Mouse (Mus musculus): ENCODE data around the gene 4930467E23Rik.
"Not testable (repeated sequence)": the region's sequence is repeated elsewhere in the genome, so short reads cannot be mapped to it uniquely, and the experiment has no call there.

Gene 4930467E23Rik

DNA sequence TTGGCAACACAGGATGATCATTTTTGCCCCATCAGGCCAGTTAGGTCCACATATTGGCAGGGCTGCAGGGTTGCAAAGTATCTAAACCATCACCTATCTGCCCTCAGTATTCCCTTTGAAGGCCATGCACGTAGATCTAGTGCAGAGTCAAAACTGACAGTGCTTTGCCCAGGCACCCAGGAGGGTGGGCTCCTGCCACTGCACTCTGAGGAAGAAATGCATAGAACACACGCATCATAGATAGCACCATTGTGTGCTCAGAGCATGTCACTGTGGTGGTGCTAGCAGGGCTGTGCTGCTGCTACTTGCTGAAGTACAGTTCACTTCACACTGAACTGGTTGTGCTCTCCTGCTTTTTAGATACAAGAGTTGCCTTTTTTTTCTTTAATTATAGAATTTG is at the start of gene 4930467E23Rik:
TSS of gene 4930467E23Rik (plus strand) at position 301 of the 400 bp plus-strand sequence.
- DNase-seq, result not testable (repeated sequence)

- DNase-seq, result not testable (repeated sequence)
These were observed 47.1 kb upstream of the 4930467E23Rik start for GRCm38 (mm10) chr8:19682311-19682710.

DNA sequence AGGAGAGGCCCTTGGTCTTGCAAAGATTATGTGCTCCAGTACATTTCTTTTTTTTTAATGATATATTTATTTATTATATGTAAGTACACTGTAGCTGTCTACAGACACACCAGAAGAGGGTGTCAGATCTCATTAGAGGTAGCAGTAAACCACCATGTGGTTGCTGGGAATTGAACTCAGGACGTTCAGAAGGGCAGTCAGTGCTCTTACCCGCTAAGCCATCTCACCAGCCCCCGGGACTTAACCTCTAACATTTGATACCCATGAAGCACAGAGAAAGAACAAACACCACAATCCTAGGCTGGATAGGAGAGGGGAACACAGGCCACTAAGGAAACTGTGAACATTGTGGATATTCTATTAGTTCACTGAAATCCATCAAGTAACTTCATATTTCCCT is 43.9 kb upstream of the 4930467E23Rik start:
- DNase-seq, result not testable (repeated sequence)

DNA sequence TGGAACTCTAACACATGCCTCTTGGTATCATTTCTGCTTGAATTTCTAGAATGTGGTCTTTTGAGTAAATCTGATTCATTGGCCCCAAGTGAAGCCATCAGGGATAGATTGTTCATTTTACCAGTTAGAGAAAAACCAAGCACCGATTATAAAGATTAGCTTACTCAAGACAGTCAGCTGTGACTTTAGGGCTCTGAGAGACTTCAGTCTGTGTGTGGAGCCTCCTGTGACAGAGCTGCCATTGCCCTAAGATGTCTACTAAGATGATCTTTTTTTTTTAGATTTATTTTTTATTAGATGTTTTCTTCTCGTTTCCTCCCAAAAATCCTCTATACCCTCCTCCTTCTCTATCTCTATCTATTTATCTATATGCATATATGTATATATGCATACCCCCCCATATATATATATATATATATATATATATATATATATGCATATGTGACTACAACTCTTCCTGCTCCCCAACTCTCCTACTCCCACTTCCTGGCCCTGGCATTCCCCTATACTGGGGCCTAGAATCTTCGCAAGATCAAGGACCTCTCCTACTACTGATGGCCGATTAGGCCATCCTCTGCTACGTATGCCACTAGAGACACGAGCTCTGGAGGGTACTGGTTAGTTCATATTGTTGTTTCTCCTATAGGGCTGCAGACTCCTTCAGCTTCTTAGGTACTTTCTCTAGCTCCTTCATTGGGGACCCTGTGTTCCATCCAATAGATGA is 40.4 kb upstream of the 4930467E23Rik start:
- not testable (repeated sequence) for DNase-seq

- not testable (repeated sequence) for DNase-seq
These were observed 39.6 kb upstream of the 4930467E23Rik start for GRCm38 (mm10) chr8:19689745-19690144.

GRCm38 (mm10) chr8:19691421-19691820 is 38.0 kb upstream of the 4930467E23Rik start:
- DNase-seq, result not testable (repeated sequence)

- DNase-seq, result not testable (repeated sequence)
These were observed 31.8 kb upstream of the 4930467E23Rik start for GRCm38 (mm10) chr8:19697497-19698077.

GRCm38 (mm10) chr8:19698123-19698522 is 31.3 kb upstream of the 4930467E23Rik start:
- DNase-seq, result not testable (repeated sequence)

- peak; percentile 42 to 58 for DNase-seq
These were observed 30.7 kb upstream of the 4930467E23Rik start for GRCm38 (mm10) chr8:19698722-19699121.

DNA sequence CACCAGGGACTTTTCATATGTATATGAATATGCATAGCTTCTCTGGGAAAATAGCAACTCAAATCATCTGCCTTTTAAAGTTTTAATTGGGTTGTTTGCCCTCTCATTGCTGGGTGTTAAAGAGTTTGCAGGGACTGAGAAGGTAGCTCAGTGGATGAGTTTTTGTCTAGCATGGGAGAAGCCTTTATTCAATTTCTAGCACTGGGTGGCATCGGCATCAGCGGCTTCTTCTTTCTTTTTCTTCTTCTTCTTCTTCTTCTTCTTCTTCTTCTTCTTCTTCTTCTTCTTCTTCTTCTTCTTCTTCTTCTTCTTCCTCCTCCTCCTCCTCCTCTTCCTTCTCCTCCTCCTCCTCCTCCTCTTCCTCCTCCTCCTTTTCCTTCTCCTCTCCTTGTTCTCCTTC is 28.1 kb upstream of the 4930467E23Rik start:
- not testable (repeated sequence) for DNase-seq

GRCm38 (mm10) chr8:19702276-19702675 is 27.1 kb upstream of the 4930467E23Rik start:
- not testable (repeated sequence) for DNase-seq

- peak; percentile 67 to 75 for DNase-seq
These were observed 26.2 kb upstream of the 4930467E23Rik start for GRCm38 (mm10) chr8:19702972-19703709.

GRCm38 (mm10) chr8:19703906-19704305 is 25.5 kb upstream of the 4930467E23Rik start:
- DNase-seq, result not testable (repeated sequence)

GRCm38 (mm10) chr8:19704441-19705215 is 24.7 kb upstream of the 4930467E23Rik start:
- peak; percentile 48 to 52 for DNase-seq

GRCm38 (mm10) chr8:19705216-19705600 is 24.2 kb upstream of the 4930467E23Rik start:
- not testable (repeated sequence) for DNase-seq

- DNase-seq, result not testable (repeated sequence)
These were observed 23.2 kb upstream of the 4930467E23Rik start for GRCm38 (mm10) chr8:19706101-19706725.

DNA sequence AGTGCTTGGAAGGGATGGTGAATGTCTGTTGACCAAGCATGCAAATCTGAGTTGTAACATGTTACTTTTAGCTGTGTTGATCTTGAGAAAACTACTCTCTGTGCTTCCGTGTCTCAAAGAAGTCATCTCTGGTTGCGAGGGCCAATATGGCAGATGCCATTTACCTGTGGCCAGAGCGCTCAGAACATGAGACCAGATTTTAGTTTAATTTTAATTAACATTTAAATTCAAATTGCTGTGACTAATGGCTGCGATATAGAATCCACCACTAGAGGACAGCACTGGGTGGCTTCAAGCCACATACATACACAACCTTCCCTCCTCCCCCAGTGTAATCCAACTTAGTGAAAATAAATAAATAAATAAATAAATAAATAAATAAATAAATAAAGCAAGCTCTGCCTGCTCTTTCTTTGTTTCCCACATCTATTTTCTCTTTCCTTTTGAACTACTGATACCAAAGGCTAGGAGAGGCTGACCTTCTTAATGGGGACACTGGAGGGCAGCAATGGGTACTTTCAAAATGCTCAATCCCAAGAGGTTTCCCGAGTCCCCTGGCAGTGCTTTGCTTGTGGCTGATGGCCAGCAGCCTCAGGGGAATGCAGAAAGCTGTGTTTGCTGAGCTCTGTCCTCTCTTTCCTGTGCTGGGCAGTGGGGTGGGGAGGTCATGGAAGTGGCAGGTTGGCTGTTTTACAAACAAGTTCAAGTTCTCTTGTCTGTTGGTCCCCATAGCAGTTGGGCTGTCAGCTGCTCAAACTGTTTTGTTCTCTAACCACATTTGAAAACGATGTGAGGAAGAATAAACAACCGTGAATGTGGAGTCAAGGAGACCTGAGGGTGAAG is 22.2 kb upstream of the 4930467E23Rik start:
- DNase-seq, result peak; percentile 98 to 99

GRCm38 (mm10) chr8:19707761-19708443 is 21.5 kb upstream of the 4930467E23Rik start:
- DNase-seq, result not testable (repeated sequence)

- not testable (repeated sequence) for DNase-seq
These were observed 20.4 kb upstream of the 4930467E23Rik start for GRCm38 (mm10) chr8:19708976-19709375.

- not testable (repeated sequence) for DNase-seq
These were observed 19.9 kb upstream of the 4930467E23Rik start for GRCm38 (mm10) chr8:19709488-19709887.
